Mouse (Mus musculus): ENCODE measurements at regions not wholly inside any gene's neighbourhood (a gene's known extent, or its start where the extent isn't known, plus 50 kb on each side); places are given as distances from the start of the nearest gene placed in this dataset.

DNA sequence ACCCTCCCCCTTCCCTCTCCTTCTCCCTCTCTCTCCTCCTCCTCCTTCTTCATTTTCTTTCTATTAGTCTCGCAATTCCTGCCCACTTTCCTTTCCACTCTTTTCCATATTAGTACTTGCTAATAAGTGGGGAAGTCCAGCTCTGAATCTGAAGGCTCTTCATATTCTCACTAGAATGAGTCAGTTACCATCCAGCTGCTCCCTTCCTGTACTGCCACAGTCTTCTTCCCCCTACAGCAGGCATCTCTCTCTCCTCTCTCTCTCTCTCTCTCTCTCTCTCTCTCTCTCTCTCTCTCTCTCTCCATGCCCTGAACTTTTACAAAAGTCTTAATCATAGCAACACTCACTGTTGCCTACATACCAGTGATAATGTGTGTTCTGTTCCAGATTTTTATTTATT is 226.6 kb upstream of the Pter start:
- in situ Hi-C loops (cut with MboI, MseI), result loop anchor here (10.0 kb wide), 1 partner anchor 928 kb away; no protein-coding TSS in a partner anchor

- in situ Hi-C loops (cut with MboI, MseI), result loop anchor here (10.0 kb wide), 1 partner anchor 925 kb away; no protein-coding TSS in a partner anchor
Observed at GRCm38 (mm10) chr2:12699331-12699730, 224.5 kb upstream of the Pter start.

- in situ Hi-C loops (cut with MboI, MseI), result loop anchor here (5.0 kb wide), 1 partner anchor 525 kb away; no protein-coding TSS in a partner anchor
Observed at GRCm38 (mm10) chr2:12707514-12707913, 216.3 kb upstream of the Pter start.

DNA sequence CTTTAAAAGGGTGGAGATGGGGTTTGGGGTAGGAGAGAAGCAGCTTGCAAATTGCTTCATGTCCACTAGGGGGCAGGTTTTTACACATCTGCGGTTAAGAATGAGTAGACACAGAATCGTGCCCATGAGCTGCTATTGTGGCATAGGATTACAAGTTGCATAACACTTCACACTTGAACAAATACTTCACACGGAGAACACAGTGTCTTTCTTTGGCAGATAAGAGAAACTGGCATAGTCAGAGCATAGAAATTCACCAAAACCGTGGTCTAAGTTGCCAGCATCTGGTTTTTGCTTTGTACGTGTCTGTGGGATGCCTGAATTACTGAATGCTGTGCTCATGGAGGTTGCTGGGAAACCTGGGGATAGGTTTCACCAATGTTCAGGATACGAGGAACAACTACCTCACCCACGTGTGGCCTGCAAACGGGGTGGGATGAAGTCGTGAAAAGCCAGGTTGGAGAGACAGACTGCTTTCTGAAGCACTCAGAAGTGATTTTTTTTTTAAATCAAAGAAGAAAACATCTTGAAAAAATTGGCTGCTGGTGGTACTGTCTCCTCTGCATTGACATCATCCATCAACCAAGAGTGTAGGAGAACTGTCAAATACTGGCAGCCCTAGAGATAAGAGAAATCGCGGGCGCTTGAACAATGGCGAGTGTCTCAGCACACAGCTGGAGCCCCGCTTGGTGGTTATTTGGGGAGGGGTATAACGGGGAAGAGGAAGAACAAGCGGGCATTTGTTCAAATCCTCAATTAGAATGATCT is 214.5 kb upstream of the Pter start:
- in situ Hi-C loops (cut with MboI, MseI), result loop anchor here (5.0 kb wide), 1 partner anchor 523 kb away; no protein-coding TSS in a partner anchor

- in situ Hi-C loops (cut with MboI, MseI), result loop anchor here (5.0 kb wide), 1 partner anchor 522 kb away; no protein-coding TSS in a partner anchor
Observed at GRCm38 (mm10) chr2:12709924-12710240, 214.0 kb upstream of the Pter start.

DNA sequence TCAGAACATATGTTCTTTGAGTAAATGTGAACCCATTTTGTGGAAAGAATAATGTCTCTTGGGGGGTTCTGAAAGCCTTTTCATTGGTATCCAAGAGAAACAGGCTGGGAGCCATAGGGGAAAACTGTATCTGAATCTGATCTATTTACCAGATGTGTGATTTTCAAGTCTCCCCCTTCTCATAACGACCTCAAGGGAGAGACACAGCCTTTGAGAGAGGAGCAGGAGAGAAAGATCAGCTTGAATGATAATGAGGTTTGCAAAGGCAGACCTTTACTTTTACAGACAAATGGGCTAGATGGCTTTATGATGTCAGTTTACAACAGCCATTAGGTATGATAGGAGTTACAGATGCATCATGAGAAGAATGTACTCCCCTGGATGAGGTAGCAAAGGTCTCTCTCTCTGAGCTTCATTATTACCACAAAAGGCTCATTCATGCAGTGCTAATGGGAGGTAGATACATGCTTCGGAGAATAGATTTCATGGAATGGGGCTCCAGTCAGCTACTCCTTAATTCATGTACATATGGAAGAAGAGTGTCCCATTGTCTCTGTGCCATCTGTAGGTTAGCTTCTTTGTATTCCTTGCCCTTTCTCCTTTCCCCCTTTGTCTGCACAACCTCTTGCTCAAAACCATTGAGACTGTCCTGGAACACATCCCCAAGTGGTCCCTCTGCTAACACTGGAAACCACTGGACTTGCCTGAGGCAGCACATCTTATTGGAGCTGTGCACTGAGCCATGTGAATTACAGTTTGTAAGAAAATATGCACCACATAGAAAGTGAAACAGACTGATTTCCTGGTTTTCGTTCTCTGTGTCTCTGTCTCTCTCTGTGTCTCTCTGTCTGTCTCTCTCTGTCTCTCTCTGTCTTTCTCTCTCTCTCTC is 207.5 kb upstream of the Pter start:
- in situ Hi-C loops (cut with MboI, MseI), result loop anchor here (5.0 kb wide), 1 partner anchor 541 kb away; no protein-coding TSS in a partner anchor

DNA sequence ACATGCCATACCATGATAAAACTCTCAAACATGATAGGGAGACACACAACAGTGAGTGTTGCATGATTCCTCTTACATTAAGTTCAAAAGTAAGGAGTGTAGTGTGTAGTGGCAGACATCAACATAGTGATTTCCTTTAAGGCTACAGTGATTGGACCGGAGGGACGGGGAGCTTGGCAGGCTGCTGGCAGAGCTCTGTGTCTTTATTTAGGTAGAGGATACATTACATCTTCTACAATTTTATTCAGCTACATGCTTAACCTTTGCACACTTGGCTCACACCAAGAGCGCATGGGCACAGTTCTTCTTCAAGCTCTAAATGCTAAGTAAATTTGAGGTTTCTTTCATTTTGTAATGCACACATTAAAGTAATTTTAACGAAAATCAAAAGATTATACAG is 194.6 kb upstream of the Pter start:
- in situ Hi-C loops (cut with MboI, MseI), result no loop called here

- in situ Hi-C loops (cut with MboI, MseI), result no loop called here
Observed at GRCm38 (mm10) chr2:12737140-12737539, 186.7 kb upstream of the Pter start.

GRCm38 (mm10) chr2:12746856-12747255 is 177.0 kb upstream of the Pter start:
- in situ Hi-C loops (cut with MboI, MseI), result no loop called here

- in situ Hi-C loops (cut with MboI, MseI), result no loop called here
Observed at GRCm38 (mm10) chr2:12758816-12759215, 165.0 kb upstream of the Pter start.

DNA sequence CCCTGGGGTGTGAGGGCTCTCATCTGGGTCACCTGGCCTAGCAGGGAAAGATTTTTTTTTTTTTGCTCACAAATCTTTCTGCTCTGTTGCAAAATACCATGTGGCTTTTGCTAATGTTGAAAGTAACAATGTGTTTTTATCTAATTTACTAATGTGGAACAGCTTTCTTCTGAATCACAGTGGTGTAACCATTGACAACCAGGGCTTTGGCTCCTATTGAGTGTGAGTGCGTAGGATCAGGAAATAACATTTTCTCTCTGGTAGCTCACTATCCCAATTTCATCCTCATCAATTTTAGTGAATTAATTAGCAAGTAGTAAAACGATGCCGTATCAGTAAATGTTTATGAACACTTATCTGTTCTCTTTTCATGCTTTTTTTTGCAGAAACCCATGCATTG is 163.9 kb upstream of the Pter start:
- in situ Hi-C loops (cut with MboI, MseI), result no loop called here

GRCm38 (mm10) chr2:12761461-12761860 is 162.4 kb upstream of the Pter start:
- in situ Hi-C loops (cut with MboI, MseI), result no loop called here

- in situ Hi-C loops (cut with MboI, MseI), result no loop called here
Observed at GRCm38 (mm10) chr2:12764510-12764909, 159.3 kb upstream of the Pter start.

GRCm38 (mm10) chr2:12765336-12765735 is 158.5 kb upstream of the Pter start:
- in situ Hi-C loops (cut with MboI, MseI), result no loop called here

DNA sequence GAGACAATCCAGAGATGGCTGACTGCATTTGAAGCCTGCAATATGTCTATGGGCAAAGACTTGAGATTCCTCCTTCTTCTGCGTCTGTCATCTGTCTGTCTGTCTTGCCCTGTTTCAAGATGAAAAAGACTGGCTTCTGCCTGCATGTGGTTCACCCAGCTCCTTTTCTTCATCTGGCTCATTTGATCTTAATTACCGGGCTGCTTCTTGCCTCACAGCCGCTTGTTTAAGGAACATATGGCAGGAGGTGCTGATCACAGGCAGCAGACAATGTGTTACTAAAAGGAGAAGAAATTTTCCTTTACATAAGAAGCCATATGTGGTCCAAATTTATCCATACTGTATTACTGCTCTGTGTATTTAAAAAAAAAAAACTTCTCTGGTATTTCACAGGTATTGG is 147.0 kb upstream of the Pter start:
- in situ Hi-C loops (cut with MboI, MseI), result no loop called here

DNA sequence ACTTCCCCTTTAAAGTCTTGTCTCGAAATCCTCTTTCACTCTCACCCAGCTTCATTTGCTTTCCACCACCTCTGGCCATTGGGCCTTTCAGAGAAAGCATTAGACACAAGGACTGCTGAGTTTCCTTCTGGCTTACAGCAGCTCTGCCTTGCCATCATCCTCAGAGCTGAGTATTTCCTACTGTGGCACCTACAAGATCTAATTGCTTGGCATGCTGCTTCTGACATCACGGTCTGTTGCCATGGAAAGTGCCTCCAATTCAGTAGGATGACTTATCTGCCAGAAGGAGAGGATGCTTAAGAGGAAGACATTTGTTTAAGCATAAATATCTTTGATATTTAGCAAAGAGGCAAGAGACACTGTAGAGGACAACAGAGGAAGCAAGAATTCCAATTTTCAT is 146.1 kb upstream of the Pter start:
- in situ Hi-C loops (cut with MboI, MseI), result no loop called here

DNA sequence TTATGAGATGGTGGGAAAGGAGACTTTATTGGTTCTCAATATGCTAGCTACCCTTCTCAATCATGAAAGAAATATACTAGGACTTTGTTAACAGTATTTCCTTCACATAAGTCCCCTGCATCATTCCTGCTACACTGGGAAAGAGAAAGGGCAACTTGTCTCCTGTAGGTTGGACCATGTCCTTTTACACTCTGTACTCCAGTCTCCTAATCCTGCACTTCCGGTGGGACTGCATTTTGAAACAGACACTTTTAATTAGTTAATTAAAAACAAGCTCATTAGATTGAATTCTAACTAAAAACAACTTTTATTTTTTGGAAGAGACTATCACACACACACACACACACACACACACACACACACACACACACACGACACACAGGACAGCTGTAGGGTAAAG is 131.2 kb upstream of the Pter start:
- in situ Hi-C loops (cut with MboI, MseI), result no loop called here

DNA sequence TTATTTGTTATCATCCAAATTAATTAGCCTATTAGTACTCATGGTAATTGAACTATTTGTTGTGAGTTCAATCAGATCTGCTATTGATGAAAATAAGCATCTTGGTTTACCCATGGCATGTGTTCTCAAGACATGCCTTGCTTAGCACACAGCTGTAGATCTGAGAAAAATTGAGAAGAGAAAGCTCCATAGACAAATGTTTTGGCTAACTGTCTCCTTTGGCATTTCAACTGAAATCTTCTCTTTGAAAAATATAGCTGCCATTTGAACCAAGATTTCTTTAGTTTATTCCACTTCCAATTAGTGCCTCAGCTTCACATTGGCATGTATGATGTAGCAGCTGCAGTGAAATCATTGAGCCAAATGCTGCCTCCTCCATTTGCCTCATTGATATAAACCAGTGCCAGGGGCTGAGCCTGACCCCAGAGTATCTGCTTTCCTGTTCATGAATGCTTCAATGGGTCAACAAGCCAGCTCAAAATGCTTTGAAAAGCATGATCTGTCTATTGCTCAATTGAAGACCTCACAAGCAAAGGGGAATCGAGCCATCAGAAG is 126.1 kb upstream of the Pter start:
- in situ Hi-C loops (cut with MboI, MseI), result no loop called here

- in situ Hi-C loops (cut with MboI, MseI), result no loop called here
Observed at GRCm38 (mm10) chr2:12799153-12799925, 124.5 kb upstream of the Pter start.

GRCm38 (mm10) chr2:12802667-12803066 is 121.2 kb upstream of the Pter start:
- in situ Hi-C loops (cut with MboI, MseI), result no loop called here

DNA sequence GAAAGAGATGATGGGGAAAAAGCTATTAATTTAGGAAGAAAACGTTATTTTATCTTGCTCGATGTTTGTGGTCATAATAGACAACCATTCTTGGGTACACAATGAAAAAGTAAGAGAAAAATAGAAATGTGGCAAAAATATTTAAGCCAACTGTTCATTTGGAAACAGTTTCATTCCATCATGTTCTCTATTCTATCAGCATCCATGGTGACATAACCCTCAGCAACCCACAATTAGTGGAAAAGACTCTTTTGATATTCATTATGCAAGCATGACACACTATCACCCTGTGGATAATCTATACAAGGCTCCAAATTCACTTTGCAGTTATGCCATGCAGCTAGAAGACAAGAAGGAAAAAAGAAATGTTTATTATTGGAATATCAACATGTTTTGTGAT is 118.7 kb upstream of the Pter start:
- in situ Hi-C loops (cut with MboI, MseI), result no loop called here

DNA sequence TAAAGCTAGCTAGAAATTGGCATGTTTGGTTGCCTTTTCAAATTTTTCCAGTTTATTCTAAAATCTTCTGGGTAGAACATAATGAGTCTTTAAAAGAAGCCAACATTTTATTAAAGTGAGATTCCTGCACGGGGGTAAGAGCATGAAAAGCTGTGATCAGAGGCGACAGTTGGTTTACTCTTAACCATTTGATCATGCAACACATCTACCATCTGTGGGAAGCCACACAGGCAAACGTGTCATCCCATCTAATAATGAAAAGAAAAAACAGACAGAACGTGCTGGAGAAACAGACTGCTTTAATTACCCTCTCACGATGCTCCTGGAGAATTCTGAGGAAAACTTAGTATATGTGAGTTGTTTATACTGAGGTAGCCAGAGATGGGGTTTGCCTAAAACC is 115.4 kb upstream of the Pter start:
- in situ Hi-C loops (cut with MboI, MseI), result no loop called here
